Mouse (Mus musculus) limb, embryonic 13.5 days (tissue): ENCODE measurements around the gene Acvr1. TPM values are rescaled to one million over a fixed set of nuclear protein-coding genes. Genes with fewer than 3 reads are reported as not detected.
A peak's percentile ranks its signal among the peaks of the same experiment; 100 is the strongest.

Source experiments
- ATAC-seq: fragments of 200-750 bp; cut with Nextera tagmentation; 2 replicates; pipeline ENCODE4 v1.8.0; 2017; ENCODE audit warnings: low read depth, moderate number of reproducible peaks, moderate TSS enrichment; ENCODE audit not compliant: low FRiP score
- H3K27ac ChIP-seq: fragments of 300-500 bp; sonication (generic); 2 replicates; pipeline ENCODE4 v1.5.1; 2015; ENCODE audit warnings: inconsistent platforms, mild to moderate bottlenecking, moderate library complexity
- H3K27me3 ChIP-seq: fragments of 300-500 bp; sonication (generic); 2 replicates; pipeline ENCODE4 v1.6.1; 2015; ENCODE audit warnings: mild to moderate bottlenecking, inconsistent platforms
- H3K36me3 ChIP-seq: fragments of 300-500 bp; sonication (generic); 2 replicates; pipeline ENCODE4 v1.6.1; 2015; ENCODE audit warnings: inconsistent platforms, mild to moderate bottlenecking, moderate library complexity
- H3K4me1 ChIP-seq: fragments of 300-500 bp; sonication (generic); 2 replicates; pipeline ENCODE4 v1.6.1; 2015; ENCODE audit warnings: inconsistent platforms
- H3K4me2 ChIP-seq: fragments of 300-500 bp; sonication (generic); replicated peaks from 2 replicates; pipeline ENCODE4 v1.6.1; 2015; ENCODE audit warnings: inconsistent platforms, mild to moderate bottlenecking, moderate library complexity
- H3K4me3 ChIP-seq: fragments of 300-500 bp; sonication (generic); 2 replicates; pipeline ENCODE4 v1.5.1; 2015; ENCODE audit warnings: moderate library complexity, mild to moderate bottlenecking, inconsistent platforms
- H3K9ac ChIP-seq: fragments of 300-500 bp; sonication (generic); 2 replicates; pipeline ENCODE4 v1.6.1; 2015; ENCODE audit warnings: mild to moderate bottlenecking, inconsistent platforms
- H3K9me3 ChIP-seq: fragments of 300-500 bp; sonication (generic); 2 replicates; pipeline ENCODE4 v1.6.1; 2016; ENCODE audit warnings: inconsistent platforms
- WGBS: fragments of 180-500 bp; shearing (Covaris S2); methylation state at CpG from one replicate; pipeline ENCODE4 v1.1.7; 2015; 5-methylcytosine and 5-hydroxymethylcytosine counted together
- polyA plus RNA-seq: library from polyadenylated mRNA; unstranded; fragments of >200 nt; fragmentation: Nextera tagmentation; extraction: Ambion mirVana; gene quantifications from 2 replicates; pipeline ENCODE4 v1.2.1, GENCODE M21; 2015

Acvr1 gene
- 7.9 and 8.6 TPM in 2 replicates for polyA plus RNA-seq

DNA sequence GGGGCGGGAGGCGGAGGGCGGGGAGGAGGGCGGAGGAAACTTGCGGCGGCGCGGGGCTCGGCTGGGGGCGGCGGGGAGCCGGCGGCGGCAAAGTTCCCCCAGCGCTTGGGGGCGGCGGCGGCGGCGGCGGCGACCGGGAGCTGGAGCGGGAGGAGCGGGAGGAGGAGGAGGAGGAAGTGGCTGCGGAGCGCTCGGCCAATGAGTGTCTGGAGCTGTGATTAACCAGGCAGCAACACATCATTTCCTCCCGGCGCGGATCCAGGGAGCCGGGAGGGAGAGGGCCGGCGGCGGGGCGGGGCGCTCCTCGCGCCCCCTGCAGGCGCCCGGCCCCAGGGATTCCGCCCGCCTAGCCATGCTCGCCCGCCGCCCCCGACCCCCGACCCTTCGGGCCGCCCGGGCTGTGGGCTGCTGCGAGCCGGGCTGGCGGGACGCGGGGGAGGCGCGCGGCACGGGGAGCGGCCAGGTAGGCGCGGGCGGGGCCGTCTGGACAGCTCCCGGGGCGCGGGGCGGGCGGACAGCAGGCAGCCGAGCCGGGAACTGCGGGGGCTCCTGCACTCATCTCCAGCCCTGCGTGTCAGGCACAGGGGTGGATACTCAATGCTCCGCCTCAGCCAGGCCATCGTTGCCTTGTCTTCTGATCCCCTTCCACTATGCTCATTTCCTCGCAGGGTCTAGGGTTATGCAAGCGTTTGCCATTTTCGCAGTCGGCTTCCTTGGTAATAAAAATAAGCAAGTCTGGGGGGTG is at the start of gene Acvr1, which contains the start of gene Upp2:
Acvr1 (minus strand) TSS at position 92 of the 745 bp plus-strand sequence.
Upp2 (plus strand) TSS at position 233 of the 745 bp plus-strand sequence.
- Histone ChIP-seq H3K36me3 (no peaks in the 10 kb centered on the region), H3K27ac (peak within 1 kb of the TSS; percentile 96), H3K9ac (peak within 1 kb of the TSS; percentile 88), H3K4me2 (peak within 1 kb of the TSS; percentile 78), H3K9me3 (no peaks in the 10 kb centered on the region), H3K27me3 (no peaks in the 10 kb centered on the region), H3K4me1 (peaks cover 53% of the 10 kb centered on the region), H3K4me3 (peak within 1 kb of the TSS; percentile 83)
- 0% methylated on average over 46 of the region's 80 CpGs for WGBS
- peak; percentile 95 for ATAC-seq

DNA sequence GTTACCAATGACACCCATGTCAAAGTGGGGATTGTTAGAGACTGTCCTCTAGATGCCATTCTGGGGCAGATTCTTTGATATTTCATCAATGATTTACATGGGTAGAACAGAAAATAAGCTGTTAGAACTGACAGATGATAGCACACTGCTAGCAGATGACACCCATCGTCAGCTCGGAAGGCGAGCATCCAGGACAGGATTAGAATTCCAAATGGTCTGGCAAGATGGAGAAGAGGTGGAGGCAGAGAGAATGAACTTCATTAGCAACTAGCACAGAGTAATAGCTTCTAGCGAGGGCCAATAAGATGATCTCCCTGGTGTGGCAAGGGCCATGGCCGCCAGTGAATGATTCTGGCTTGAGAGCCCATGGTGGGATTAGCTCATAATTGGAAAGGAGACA is 48.8 kb upstream of the Acvr1 start:
- Histone ChIP-seq H3K9me3 (no peaks in the 10 kb centered on the region), H3K4me3 (no peak overlapping the region), H3K36me3 (no peaks in the 10 kb centered on the region), H3K27me3 (no peaks in the 10 kb centered on the region), H3K4me1 (no peaks in the 10 kb centered on the region), H3K9ac (no peak overlapping the region), H3K4me2 (no peak overlapping the region), H3K27ac (no peak overlapping the region)
- ATAC-seq = no peak
- 86% methylated on average over 5 of the region's 5 CpGs for WGBS

DNA sequence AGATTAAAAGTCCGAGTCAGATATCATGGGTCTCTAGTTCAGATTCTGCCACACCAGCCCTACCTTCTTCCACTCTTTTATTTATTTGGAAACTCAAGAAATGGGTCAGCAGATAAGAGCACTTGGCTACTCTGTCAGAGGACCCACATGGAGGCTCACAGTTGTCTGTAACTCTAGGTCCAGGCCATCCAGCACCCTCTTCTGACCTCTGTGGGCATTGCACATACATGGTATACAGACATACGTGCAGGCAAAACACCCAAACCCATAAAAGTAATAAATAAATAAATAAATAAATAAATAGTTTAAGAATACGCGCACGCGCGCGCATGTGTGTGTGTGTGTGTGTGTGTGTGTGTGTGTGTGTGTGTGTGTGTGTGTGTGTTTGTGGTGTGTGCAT is 47.9 kb upstream of the Acvr1 start:
- no peak overlapping the region for H3K4me2 ChIP-seq
- H3K27me3 ChIP-seq = no peaks in the 10 kb centered on the region
- WGBS = 94% methylated on average over 8 of the region's 8 CpGs

DNA sequence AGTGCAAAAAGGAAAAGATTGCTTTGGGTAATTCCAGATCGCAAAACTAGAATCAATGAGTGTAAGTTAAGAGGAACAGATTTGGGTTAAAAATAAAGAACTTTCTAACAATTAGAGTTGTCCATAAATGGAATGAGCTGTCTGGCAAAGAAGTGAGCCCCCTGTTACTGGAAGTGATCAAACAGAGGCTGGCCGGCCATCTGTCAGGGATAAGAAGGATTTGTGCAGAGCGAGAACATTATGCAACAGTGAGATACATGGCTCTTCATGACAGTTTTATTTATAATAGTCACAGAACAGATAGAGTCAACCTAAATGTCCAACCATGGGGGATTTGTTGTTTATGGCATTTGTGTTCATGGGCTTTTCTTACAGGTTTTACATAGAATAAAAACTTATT is 46.8 kb upstream of the Acvr1 start:
- no peak overlapping the region for H3K9ac ChIP-seq

More for the DNA sequence above, 47.9 kb upstream of the Acvr1 start:
- H3K4me1 ChIP-seq = no peaks in the 10 kb centered on the region
- H3K4me3 ChIP-seq = no peak overlapping the region
- H3K9ac ChIP-seq = no peak overlapping the region
- no peaks in the 10 kb centered on the region for H3K36me3 ChIP-seq
- H3K9me3 ChIP-seq = no peaks in the 10 kb centered on the region
- ATAC-seq = no peak
- no peak overlapping the region for H3K27ac ChIP-seq

DNA sequence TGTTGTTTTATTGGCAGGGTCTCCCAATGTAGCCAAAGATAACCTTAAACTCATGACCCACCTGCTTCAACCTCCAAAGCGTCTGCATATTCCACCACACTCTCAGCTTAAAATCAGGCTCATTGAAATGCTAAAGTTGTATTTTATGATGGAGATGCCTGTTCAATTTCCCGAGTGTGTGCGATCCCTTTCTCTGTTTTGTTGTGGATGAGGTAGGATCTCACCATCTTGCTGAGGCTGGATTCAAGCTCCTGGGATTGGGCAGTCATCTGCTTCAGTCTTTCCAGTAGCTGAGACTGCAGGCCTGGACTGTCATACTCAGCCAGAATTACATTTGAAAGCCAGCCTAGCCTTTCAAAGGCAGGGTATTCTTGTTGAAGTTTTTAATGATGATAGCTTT is 37.8 kb upstream of the Acvr1 start:
- no peak overlapping the region for H3K4me2 ChIP-seq
- H3K27me3 ChIP-seq = no peaks in the 10 kb centered on the region
- H3K36me3 ChIP-seq = no peaks in the 10 kb centered on the region
- no peak overlapping the region for H3K9ac ChIP-seq
- no peak for ATAC-seq
- H3K9me3 ChIP-seq = no peaks in the 10 kb centered on the region
- no peaks in the 10 kb centered on the region for H3K4me1 ChIP-seq
- no peak overlapping the region for H3K4me3 ChIP-seq
- no peak overlapping the region for H3K27ac ChIP-seq
- 90% methylated on average over 3 of the region's 3 CpGs for WGBS

More for the DNA sequence above, 46.8 kb upstream of the Acvr1 start:
- H3K27ac ChIP-seq = no peak overlapping the region
- ATAC-seq = no peak
- H3K36me3 ChIP-seq = no peaks in the 10 kb centered on the region
- H3K27me3 ChIP-seq = no peaks in the 10 kb centered on the region
- H3K4me1 ChIP-seq = no peaks in the 10 kb centered on the region
- H3K9me3 ChIP-seq = no peaks in the 10 kb centered on the region
- 82% methylated on average over 3 of the region's 3 CpGs for WGBS
- H3K4me3 ChIP-seq = no peak overlapping the region
- H3K4me2 ChIP-seq = no peak overlapping the region

DNA sequence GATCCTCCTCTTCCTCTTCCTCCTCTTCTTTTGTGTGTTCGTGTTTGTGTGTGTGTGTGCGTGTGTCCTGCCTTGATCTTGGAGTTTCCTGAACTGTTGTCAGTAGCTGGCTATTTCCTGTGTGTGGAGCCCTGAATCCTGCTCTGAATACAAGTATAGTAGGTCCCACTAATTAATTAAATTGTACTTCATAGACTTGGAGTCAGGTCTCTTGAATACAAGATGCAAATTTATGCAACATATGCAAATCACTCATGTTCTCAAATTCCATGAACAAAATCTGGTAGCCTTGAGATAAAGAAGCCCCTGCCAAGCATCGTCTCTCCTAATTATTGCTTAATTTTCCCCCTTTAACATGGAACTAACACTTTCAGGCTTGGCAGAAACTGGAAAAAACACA is 36.4 kb upstream of the Acvr1 start:
- Histone ChIP-seq H3K36me3 (no peaks in the 10 kb centered on the region), H3K4me2 (no peak overlapping the region)
- WGBS = 82% methylated on average over 3 of the region's 3 CpGs

DNA sequence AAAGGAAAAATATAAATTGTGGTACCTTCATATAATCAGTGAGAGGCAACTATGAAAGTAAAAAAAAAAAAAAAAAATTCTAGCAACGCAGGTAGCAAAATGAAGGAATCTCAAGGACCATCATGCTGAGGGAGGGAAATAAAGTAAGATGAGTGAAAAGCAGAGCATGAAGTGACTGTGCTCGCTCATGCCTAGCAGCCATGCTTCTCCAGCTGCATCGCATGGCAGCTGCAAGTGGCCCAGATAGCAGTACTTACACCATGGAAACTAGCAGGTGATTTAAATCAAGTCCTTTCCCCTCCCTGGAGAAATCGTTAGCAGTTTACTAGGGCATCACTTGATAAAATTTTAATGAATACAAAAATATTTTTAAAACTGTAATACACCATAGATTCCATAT is 34.4 kb upstream of the Acvr1 start:
- WGBS = 76% methylated on average over 4 of the region's 4 CpGs
- Histone ChIP-seq H3K4me3 (no peak overlapping the region), H3K4me1 (peaks cover 9% of the 10 kb centered on the region), H3K9me3 (no peaks in the 10 kb centered on the region), H3K36me3 (no peaks in the 10 kb centered on the region), H3K4me2 (no peak overlapping the region), H3K9ac (no peak overlapping the region), H3K27ac (no peak overlapping the region), H3K27me3 (no peaks in the 10 kb centered on the region)
- no peak for ATAC-seq

More for the DNA sequence above, 36.4 kb upstream of the Acvr1 start:
- Histone ChIP-seq H3K27ac (no peak overlapping the region), H3K4me1 (no peaks in the 10 kb centered on the region), H3K9me3 (no peaks in the 10 kb centered on the region), H3K9ac (no peak overlapping the region), H3K27me3 (no peaks in the 10 kb centered on the region), H3K4me3 (no peak overlapping the region)
- no peak for ATAC-seq

DNA sequence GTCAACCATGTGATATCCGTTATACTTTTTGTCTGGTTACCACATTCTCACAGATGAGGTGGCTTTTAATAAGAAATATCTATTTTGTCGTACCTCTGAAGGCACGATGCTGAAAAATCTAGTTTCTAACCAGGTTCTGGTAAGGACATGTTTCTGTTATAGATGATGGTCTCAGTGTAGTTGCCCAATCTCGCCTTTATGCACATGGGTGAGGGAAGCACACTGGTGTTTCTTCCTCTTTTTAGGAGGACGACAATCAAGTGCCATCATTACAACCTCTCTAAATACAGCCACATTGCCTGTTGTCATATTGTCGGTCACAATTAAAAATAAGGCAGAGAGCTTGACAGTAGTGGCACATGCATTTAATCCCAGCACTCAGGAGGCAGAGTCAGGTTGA is 32.7 kb upstream of the Acvr1 start:
- H3K9me3 ChIP-seq = no peaks in the 10 kb centered on the region
- no peak overlapping the region for H3K9ac ChIP-seq
- no peak overlapping the region for H3K27ac ChIP-seq
- peaks cover 26% of the 10 kb centered on the region for H3K4me1 ChIP-seq
- no peaks in the 10 kb centered on the region for H3K27me3 ChIP-seq
- H3K36me3 ChIP-seq = no peaks in the 10 kb centered on the region
- no peak for ATAC-seq
- 91% methylated on average over 6 of the region's 6 CpGs for WGBS
- no peak overlapping the region for H3K4me2 ChIP-seq
- H3K4me3 ChIP-seq = no peak overlapping the region

DNA sequence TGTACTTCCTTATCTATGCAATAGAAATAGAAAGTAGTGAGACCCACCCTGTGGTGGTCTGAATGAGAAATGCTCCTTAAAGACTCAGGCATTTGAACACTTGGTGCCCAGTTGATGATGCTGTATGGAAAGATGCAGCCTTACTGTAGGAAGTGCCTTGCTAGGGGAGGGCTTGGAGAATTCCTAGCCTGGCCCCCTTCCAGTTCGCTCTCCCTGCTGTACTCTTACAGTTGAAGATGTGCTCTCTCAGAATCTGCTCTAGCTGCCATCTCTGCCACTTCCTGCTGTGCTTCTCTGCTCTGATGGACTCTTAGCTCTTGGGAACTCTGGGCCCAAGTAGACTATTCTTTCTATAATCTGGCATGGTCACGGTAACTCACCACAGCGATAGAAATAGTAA is 30.6 kb upstream of the Acvr1 start:
- no peak overlapping the region for H3K4me3 ChIP-seq
- no peaks in the 10 kb centered on the region for H3K27me3 ChIP-seq
- no peaks in the 10 kb centered on the region for H3K9me3 ChIP-seq
- H3K9ac ChIP-seq = no peak overlapping the region
- ATAC-seq = no peak
- no peaks in the 10 kb centered on the region for H3K36me3 ChIP-seq
- 98% methylated on average over 3 of the region's 3 CpGs for WGBS
- no peak overlapping the region for H3K27ac ChIP-seq
- peaks cover 32% of the 10 kb centered on the region for H3K4me1 ChIP-seq
- no peak overlapping the region for H3K4me2 ChIP-seq

DNA sequence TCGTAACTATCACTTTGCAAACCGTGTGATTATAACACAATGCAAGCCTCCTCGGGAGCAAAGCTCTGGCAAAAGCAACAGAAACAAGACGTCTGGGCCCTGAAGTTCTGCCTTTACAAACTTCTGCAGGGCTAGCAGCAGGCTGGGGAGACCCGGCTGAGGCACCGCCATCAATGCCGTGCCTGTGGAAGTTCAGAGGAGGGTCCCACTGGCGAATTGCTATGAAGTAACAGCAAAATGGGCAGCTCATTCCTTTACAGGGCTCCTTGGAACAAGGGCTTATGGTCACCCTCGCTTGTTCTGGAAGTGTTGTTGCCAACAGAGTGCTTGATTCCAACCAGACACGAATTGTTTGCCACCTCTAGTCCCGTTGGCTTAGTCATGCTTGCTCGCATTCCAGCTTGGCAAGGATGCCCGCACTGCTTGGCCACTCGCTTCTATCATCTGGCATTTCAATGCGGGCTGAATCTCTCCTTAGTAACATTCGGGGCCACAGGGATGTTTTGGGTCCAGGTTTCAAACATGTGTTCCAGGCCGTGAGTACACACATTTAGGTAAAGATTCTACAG is 29.9 kb upstream of the Acvr1 start:
- Histone ChIP-seq H3K27ac (peak overlapping the region; percentile 39; the same call in 1 of the 2 replicates), H3K9me3 (no peaks in the 10 kb centered on the region)

DNA sequence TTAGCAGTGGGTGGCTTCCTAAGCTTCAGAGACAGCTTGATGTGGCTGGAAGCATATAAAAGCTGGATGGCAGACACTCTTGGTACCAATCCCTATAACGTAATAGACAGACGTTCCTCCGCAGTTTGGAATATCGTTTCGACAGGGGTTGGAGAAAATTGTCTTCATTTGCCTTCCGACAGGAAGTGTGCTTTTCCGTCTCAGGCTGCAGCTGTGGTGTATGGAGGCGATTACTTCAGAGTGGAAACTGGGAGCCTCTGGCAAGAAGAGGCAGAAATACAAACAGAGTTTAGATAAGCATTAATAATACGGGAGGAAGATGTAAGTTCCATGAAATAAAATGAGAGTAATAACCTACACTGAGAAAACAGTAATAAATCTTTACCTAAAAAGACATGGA is 28.4 kb upstream of the Acvr1 start:
- H3K4me1 ChIP-seq = peaks cover 41% of the 10 kb centered on the region
- H3K4me3 ChIP-seq = no peak overlapping the region
- no peaks in the 10 kb centered on the region for H3K36me3 ChIP-seq
- WGBS = 37% methylated on average over 9 of the region's 9 CpGs
- H3K27ac ChIP-seq = peak overlapping the region; percentile 33; the same call in 1 of the 2 replicates
- H3K4me2 ChIP-seq = no peak overlapping the region
- no peaks in the 10 kb centered on the region for H3K9me3 ChIP-seq
- H3K9ac ChIP-seq = no peak overlapping the region
- no peaks in the 10 kb centered on the region for H3K27me3 ChIP-seq
- ATAC-seq = no peak

More for the DNA sequence above, 29.9 kb upstream of the Acvr1 start:
- no peak overlapping the region for H3K4me2 ChIP-seq
- H3K4me3 ChIP-seq = no peak overlapping the region
- 76% methylated on average over 17 of the region's 17 CpGs for WGBS
- no peaks in the 10 kb centered on the region for H3K36me3 ChIP-seq
- no peak overlapping the region for H3K9ac ChIP-seq
- H3K4me1 ChIP-seq = peaks cover 32% of the 10 kb centered on the region
- no peak for ATAC-seq
- no peaks in the 10 kb centered on the region for H3K27me3 ChIP-seq

DNA sequence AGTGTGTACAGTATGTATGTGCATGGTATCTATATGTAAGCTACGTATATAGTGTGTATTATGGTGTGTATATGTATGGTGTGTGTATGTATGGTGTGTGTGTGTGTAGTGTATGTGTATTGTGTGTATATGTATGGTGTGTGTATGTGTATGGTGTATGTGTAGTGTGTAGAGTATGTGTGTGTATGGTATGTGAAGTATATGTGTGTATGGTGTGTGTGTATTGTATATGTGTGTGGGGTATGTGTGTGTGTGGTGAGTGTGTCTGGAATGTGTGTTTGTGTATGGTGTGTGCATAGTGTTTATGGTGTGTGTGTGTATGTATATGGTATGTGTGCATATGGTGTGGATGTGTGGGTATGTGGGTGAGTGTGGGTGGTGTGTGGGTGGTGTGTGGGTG is 23.1 kb upstream of the Acvr1 start:
- peaks cover 33% of the 10 kb centered on the region for H3K4me1 ChIP-seq
- no peaks in the 10 kb centered on the region for H3K9me3 ChIP-seq
- 100% methylated on average over 1 of the region's 1 CpGs for whole genome bisulfite sequencing
- no peak overlapping the region for H3K4me3 ChIP-seq
- no peak overlapping the region for H3K27ac ChIP-seq
- no peaks in the 10 kb centered on the region for H3K27me3 ChIP-seq
- H3K9ac ChIP-seq = no peak overlapping the region
- ATAC-seq = 0 out of 2 replicates have a peak, but pooled peaks have one; percentile 28
- H3K36me3 ChIP-seq = no peaks in the 10 kb centered on the region
- H3K4me2 ChIP-seq = no peak overlapping the region
